Mouse (Mus musculus): ENCODE measurements around the gene Med28.
A peak's percentile ranks its signal among the peaks of the same experiment; 100 is the strongest.

The Med28 gene

GRCm38 (mm10) chr5:45512908-45513307 lies 7.1 kb upstream of the Med28 start:
- no peak for DNase-seq (ENCODE audit: low spot score)

GRCm38 (mm10) chr5:45513511-45513910 lies 6.5 kb upstream of the Med28 start:
- DNase-seq (ENCODE audit: low spot score): no peak

GRCm38 (mm10) chr5:45514599-45514998 lies 5.4 kb upstream of the Med28 start:
- no peak for DNase-seq (ENCODE audit: low spot score)

- no peak for DNase-seq (ENCODE audit: low spot score)
Observed at GRCm38 (mm10) chr5:45515151-45515743, 4.8 kb upstream of the Med28 start.

DNA sequence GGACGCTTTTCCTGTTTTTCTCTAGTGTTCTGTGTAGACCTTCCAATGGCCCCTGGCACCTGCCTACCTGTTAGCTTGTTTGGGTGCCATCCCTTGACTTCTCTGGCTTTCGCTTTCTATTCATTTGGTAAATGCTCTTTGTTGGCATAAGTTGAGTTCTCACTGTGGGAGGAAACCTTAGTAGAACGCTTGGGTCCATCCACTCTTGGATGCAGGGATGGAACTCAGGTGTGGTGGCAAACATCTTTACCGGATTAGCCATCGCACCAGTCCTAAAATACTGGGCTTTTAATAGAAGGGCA lies 731 bp downstream of the Med28 start:
- no peak for DNase-seq (ENCODE audit: low spot score)

- DNase-seq (ENCODE audit: low spot score): no peak
Observed at GRCm38 (mm10) chr5:45521601-45522000, 1.6 kb downstream of the Med28 start.

DNA sequence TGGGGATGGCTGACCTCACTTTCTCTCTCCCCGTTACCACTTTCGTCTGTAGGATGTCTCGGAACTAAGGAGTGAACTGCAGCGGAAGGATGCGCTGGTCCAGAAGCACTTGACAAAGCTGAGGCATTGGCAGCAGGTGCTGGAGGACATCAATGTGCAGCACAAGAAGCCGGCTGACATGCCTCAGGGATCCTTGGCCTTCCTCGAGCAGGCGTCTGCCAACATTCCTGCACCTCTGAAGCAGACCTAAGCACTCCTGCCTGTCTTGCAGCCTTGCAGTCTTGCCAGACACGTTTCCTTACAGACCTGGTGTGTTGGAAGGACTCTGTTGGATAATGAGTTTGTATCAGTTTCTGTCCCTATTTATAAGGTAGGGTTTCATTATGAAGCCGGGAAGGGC lies 5.1 kb downstream of the Med28 start:
- DNase-seq (ENCODE audit: low spot score): no peak

DNA sequence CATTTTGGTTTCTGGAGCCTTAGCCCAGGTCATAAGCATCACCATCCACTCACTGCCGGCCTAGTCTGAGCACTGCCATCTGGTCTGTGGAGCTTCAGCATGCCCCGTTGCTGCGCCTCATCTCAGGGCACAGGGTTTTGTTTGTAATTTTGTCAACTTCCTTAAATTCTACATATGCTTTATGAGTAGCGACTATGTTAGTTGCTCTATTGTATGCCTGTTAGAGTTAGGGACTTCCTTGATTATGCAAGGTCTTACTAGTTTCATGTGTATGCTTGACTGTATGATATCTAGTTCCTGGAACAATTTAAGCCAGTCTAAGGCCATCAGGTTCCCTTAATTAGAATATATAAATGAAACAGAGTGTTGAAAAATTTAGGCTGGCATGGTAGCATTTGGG lies 6.3 kb downstream of the Med28 start:
- no peak for DNase-seq (ENCODE audit: low spot score)

GRCm38 (mm10) chr5:45529696-45530095 lies 9.7 kb downstream of the Med28 start:
- DNase-seq (ENCODE audit: low spot score): peak; percentile 33

DNA sequence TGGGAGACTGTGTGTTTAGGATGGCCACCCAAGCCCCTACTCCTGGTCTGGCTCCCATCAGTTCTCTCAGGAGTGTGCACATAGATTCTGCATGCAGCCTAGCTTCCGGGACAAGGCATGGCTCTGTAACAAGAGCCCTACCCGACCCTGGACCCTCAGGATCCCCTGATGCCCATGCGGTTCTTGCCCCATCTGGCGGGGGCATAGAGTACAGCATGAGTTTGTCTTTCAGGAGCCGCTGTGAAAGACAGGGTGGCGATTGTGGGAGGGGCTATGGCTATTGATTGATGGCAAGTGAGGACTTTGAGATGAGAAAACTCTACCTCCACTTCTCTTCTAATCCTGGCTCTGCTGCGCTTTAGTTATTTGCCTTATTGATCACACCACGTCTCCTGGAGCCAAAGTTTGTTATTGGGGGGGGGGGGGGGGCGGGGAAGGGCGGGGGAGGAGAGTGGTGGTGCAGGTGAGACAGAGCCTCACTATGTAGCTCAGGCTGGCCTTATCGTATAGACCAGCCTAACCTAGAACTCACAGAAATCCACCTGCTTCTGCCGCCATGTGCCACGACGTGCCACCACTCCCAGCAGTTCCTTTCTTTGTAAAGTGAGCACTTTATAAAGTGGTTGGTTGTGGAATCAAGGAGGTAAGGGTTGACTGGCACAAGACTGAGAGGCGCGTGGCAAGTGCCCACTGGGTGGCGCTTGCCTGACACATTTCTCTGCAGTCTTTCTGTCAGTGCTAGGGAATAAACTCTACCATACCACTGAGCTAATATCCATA lies 14.5 kb downstream of the Med28 start:
- peak; percentile 77 for DNase-seq (ENCODE audit: low spot score)

GRCm38 (mm10) chr5:45535177-45535576 lies 15.1 kb downstream of the Med28 start:
- no peak for DNase-seq (ENCODE audit: low spot score)

GRCm38 (mm10) chr5:45539502-45539901 lies 19.5 kb downstream of the Med28 start:
- DNase-seq (ENCODE audit: low spot score): no peak

DNA sequence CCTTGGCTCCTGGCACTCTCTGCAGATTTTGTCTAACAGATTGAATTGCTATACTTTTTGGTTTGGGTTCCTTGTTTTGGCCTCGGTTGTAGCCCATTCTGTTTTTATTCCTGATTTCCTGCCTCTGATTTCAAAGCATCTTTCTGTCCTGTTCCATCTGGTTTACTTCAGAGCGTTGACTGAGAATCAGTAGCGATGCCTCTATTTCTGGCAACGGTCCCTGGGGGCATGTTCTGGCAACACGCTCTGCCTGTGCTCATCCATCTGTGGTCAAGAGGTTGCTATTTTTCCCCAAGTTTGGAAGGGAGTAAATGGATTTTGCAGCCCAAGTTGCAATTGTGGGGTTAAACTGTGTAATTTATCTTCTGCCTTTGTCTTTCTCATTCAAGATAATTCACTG lies 23.3 kb downstream of the Med28 start:
- peak; percentile 15 for DNase-seq (ENCODE audit: low spot score)

GRCm38 (mm10) chr5:45549586-45549985 lies 29.6 kb downstream of the Med28 start:
- DNase-seq (ENCODE audit: low spot score): no peak

GRCm38 (mm10) chr5:45564054-45564453 lies 44.0 kb downstream of the Med28 start:
- DNase-seq (ENCODE audit: low spot score): no peak

GRCm38 (mm10) chr5:45565829-45566228 lies 45.8 kb downstream of the Med28 start:
- DNase-seq (ENCODE audit: low spot score): no peak

DNA sequence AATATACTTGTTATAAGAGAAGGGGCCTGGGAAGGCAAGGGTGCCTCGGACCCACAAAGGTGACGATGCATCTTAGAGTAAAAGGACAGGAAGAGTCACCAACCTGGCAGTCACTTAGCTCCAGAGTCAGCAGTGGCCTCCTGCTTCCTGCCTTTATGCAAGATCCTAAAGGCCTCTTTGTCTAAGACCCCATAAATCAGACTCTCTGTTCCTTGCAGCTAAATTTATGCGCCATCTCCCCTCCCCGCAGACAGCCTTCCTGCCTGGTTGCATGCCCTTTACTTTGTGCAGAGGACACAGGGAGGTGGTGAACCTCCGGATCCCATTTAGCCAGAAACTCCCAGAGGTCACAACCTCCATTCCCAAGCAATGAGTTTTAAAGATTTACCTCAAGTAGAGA lies 52.8 kb downstream of the Med28 start:
- DNase-seq (ENCODE audit: low spot score): no peak

- no peak for DNase-seq (ENCODE audit: low spot score)
Observed at GRCm38 (mm10) chr5:45576716-45577115, 56.7 kb downstream of the Med28 start.

DNA sequence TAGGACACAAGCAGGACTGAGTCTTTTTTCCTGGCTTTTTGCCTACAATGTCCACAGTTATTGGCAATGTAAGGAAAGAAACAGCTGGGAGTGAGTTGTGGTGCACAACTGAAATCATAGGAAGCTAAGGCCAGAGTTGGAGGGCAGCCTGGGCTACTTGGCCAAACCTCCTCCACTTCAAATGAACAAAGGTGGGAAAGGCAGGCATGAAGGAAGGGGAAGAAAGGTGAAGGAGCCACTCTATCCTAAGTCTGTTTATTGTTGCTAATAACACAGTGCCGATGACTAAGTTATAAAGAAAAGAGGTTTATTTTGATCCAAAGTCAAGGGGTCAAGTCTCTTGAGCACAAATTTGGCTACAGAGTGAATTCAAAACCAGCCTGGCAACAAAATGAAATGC lies 57.3 kb downstream of the Med28 start:
- DNase-seq (ENCODE audit: low spot score): no peak
